Mouse (Mus musculus): ENCODE results near the gene Gstm7. TPM values are rescaled to one million over a fixed set of nuclear protein-coding genes. Genes with fewer than 3 reads are reported as not detected.

Gstm7 gene
- total RNA-seq, 1 experiment: 1.6 TPM

DNA sequence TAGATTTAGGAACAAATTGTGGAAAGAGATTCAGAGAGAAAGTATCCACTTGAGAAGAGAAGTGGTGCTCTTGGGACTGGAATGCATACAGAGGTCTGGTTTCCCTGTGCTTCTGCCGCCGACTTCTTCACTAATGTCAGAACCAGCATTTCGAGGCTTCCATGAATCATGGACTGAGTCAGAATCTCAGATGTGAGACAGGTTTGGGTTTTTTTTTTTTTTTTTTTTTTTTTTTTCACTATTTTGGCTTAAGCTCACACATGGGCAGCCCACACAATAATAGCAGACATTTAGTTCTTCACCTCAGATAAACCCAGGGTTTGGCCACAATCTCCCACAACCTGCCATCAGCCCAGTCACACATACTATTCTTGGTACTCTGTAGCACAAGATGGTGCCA, 3.7 kb upstream of the Gstm7 start:
- in situ Hi-C loops (cut with MboI; ENCODE audit: low sequenced_read_pairs in 2 of 2, unreplicated experiment in 2 of 2): no loop called here
- no peaks in the 10 kb centered on the region for H3K9me3 ChIP-seq (ENCODE audit: control insufficient read depth, insufficient read depth, low read depth, low read length)
- no peak overlapping the region for H3K27ac ChIP-seq (ENCODE audit: insufficient read depth, low read depth, low read length, poor library complexity, severe bottlenecking)
- H3K4me1 ChIP-seq (ENCODE audit: control insufficient read depth in 2 of 2, insufficient read depth in 2 of 2, low read length in 2 of 2, poor library complexity in 1 of 2): peaks cover 3 to 6% of the 10 kb centered on the region in 2 experiments; a peak in 2 of 4 replicates
- TF ChIP-seq MAFK (IDR thresholded peaks at IDR 0.05; ENCODE audit: insufficient read depth, low read depth, low read length): no peak
- TF ChIP-seq ZNF384 (IDR thresholded peaks at IDR 0.05; ENCODE audit: low read depth, low read length): no peak
- TF ChIP-seq ZC3H11A (IDR thresholded peaks at IDR 0.05; ENCODE audit: borderline replicate concordance, low read depth, low read length): no peak
- TF ChIP-seq HCFC1 (IDR thresholded peaks at IDR 0.05; ENCODE audit: borderline replicate concordance, insufficient read depth, low read length): no peak
- TF ChIP-seq CHD2 (IDR thresholded peaks at IDR 0.05; ENCODE audit: low read depth, low read length): no peak
- no peak overlapping the region for H3K9ac ChIP-seq (ENCODE audit: insufficient read depth, low read depth, low read length, poor library complexity, severe bottlenecking)
- H3K4me3 ChIP-seq (ENCODE audit: insufficient read depth in 1 of 2, low read depth in 1 of 2, low read length in 2 of 2, poor library complexity in 1 of 2, severe bottlenecking in 1 of 2): no peak overlapping the region
- H3K36me3 ChIP-seq (ENCODE audit: control insufficient read depth, insufficient read depth, low read length, poor library complexity, severe bottlenecking): no peaks in the 10 kb centered on the region
- no peak for DNase-seq (ENCODE audit: low read depth, low spot score)

- Histone ChIP-seq H3K36me3 (ENCODE audit: control insufficient read depth, insufficient read depth, low read length, poor library complexity, severe bottlenecking) (no peaks in the 10 kb centered on the region), H3K27ac (ENCODE audit: insufficient read depth, low read depth, low read length, poor library complexity, severe bottlenecking) (no peak overlapping the region), H3K4me1 (ENCODE audit: control insufficient read depth in 2 of 2, insufficient read depth in 2 of 2, low read length in 2 of 2, poor library complexity in 1 of 2) (peaks cover 3 to 4% of the 10 kb centered on the region in 2 experiments; a peak in 2 of 4 replicates), H3K9me3 (ENCODE audit: control insufficient read depth, insufficient read depth, low read depth, low read length) (no peaks in the 10 kb centered on the region), H3K4me3 (ENCODE audit: insufficient read depth in 1 of 2, low read depth in 1 of 2, low read length in 2 of 2, poor library complexity in 1 of 2, severe bottlenecking in 1 of 2) (no peak overlapping the region), H3K9ac (ENCODE audit: insufficient read depth, low read depth, low read length, poor library complexity, severe bottlenecking) (no peak overlapping the region)
- TF ChIP-seq MAFK (IDR thresholded peaks at IDR 0.05; ENCODE audit: insufficient read depth, low read depth, low read length): no peak
- TF ChIP-seq HCFC1 (IDR thresholded peaks at IDR 0.05; ENCODE audit: borderline replicate concordance, insufficient read depth, low read length): no peak
- TF ChIP-seq ZNF384 (IDR thresholded peaks at IDR 0.05; ENCODE audit: low read depth, low read length): no peak
- no peak for TF ChIP-seq ZC3H11A (IDR thresholded peaks at IDR 0.05; ENCODE audit: borderline replicate concordance, low read depth, low read length)
- TF ChIP-seq CHD2 (IDR thresholded peaks at IDR 0.05; ENCODE audit: low read depth, low read length): no peak
- DNase-seq (ENCODE audit: low read depth, low spot score): no peak
- in situ Hi-C loops (cut with MboI; ENCODE audit: low sequenced_read_pairs in 2 of 2, unreplicated experiment in 2 of 2): no loop called here
Observed at GRCm38 (mm10) chr3:107932128-107932527, 511 bp upstream of the Gstm7 start.

GRCm38 (mm10) chr3:107931134-107931533, 483 bp downstream of the Gstm7 start:
- no peak for DNase-seq (ENCODE audit: low read depth, low spot score)
- peak overlapping the region in 1 of 2 experiments; percentile 32; a peak in 3 of 4 replicates for H3K4me3 ChIP-seq (ENCODE audit: insufficient read depth in 1 of 2, low read depth in 1 of 2, low read length in 2 of 2, poor library complexity in 1 of 2, severe bottlenecking in 1 of 2)
- peaks cover 3 to 4% of the 10 kb centered on the region in 2 experiments; a peak in 2 of 4 replicates for H3K4me1 ChIP-seq (ENCODE audit: control insufficient read depth in 2 of 2, insufficient read depth in 2 of 2, low read length in 2 of 2, poor library complexity in 1 of 2)
- H3K27ac ChIP-seq (ENCODE audit: insufficient read depth, low read depth, low read length, poor library complexity, severe bottlenecking): no peak overlapping the region
- H3K36me3 ChIP-seq (ENCODE audit: control insufficient read depth, insufficient read depth, low read length, poor library complexity, severe bottlenecking): no peaks in the 10 kb centered on the region
- no peak for TF ChIP-seq ZNF384 (IDR thresholded peaks at IDR 0.05; ENCODE audit: low read depth, low read length)
- TF ChIP-seq CHD2 (IDR thresholded peaks at IDR 0.05; ENCODE audit: low read depth, low read length): no peak
- TF ChIP-seq MAFK (IDR thresholded peaks at IDR 0.05; ENCODE audit: insufficient read depth, low read depth, low read length): no peak
- TF ChIP-seq HCFC1 (IDR thresholded peaks at IDR 0.05; ENCODE audit: borderline replicate concordance, insufficient read depth, low read length): no peak
- no peak for TF ChIP-seq ZC3H11A (IDR thresholded peaks at IDR 0.05; ENCODE audit: borderline replicate concordance, low read depth, low read length)
- H3K9me3 ChIP-seq (ENCODE audit: control insufficient read depth, insufficient read depth, low read depth, low read length): no peaks in the 10 kb centered on the region
- no peak overlapping the region for H3K9ac ChIP-seq (ENCODE audit: insufficient read depth, low read depth, low read length, poor library complexity, severe bottlenecking)
- in situ Hi-C loops (cut with MboI; ENCODE audit: low sequenced_read_pairs in 2 of 2, unreplicated experiment in 2 of 2): no loop called here

DNA sequence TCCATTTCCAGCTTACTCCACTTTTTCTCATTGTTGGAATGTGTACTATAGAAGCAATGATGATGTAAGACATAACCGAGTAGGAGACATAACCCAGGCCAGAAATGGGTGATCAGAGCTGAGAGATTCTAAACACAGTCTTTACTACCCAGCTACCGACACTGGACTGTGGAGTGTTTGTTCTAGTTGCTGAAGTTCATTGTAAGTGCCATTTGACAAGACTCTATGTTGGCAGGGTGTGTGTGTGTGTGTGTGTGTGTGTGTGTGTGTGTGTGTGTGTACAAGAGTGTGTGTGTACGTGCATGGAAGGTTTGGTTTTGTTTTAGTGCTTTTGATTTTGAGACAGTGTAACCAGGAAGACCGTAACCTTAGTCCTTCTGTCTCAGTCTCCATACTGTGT, 1.9 kb downstream of the Gstm7 start:
- in situ Hi-C loops (cut with MboI; ENCODE audit: low sequenced_read_pairs in 2 of 2, unreplicated experiment in 2 of 2): no loop called here
- TF ChIP-seq ZC3H11A (IDR thresholded peaks at IDR 0.05; ENCODE audit: borderline replicate concordance, low read depth, low read length): no peak
- TF ChIP-seq ZNF384 (IDR thresholded peaks at IDR 0.05; ENCODE audit: low read depth, low read length): no peak
- TF ChIP-seq CHD2 (IDR thresholded peaks at IDR 0.05; ENCODE audit: low read depth, low read length): no peak
- TF ChIP-seq HCFC1 (IDR thresholded peaks at IDR 0.05; ENCODE audit: borderline replicate concordance, insufficient read depth, low read length): no peak
- no peak for TF ChIP-seq MAFK (IDR thresholded peaks at IDR 0.05; ENCODE audit: insufficient read depth, low read depth, low read length)

More for the DNA sequence above, 1.9 kb downstream of the Gstm7 start:
- no peak for DNase-seq (ENCODE audit: low read depth, low spot score)
- H3K4me3 ChIP-seq (ENCODE audit: insufficient read depth in 1 of 2, low read depth in 1 of 2, low read length in 2 of 2, poor library complexity in 1 of 2, severe bottlenecking in 1 of 2): no peak overlapping the region
- peaks cover 3 to 4% of the 10 kb centered on the region in 2 experiments; a peak in 2 of 4 replicates for H3K4me1 ChIP-seq (ENCODE audit: control insufficient read depth in 2 of 2, insufficient read depth in 2 of 2, low read length in 2 of 2, poor library complexity in 1 of 2)
- no peaks in the 10 kb centered on the region for H3K36me3 ChIP-seq (ENCODE audit: control insufficient read depth, insufficient read depth, low read length, poor library complexity, severe bottlenecking)
- H3K9ac ChIP-seq (ENCODE audit: insufficient read depth, low read depth, low read length, poor library complexity, severe bottlenecking): no peak overlapping the region
- H3K27ac ChIP-seq (ENCODE audit: insufficient read depth, low read depth, low read length, poor library complexity, severe bottlenecking): no peak overlapping the region
- no peaks in the 10 kb centered on the region for H3K9me3 ChIP-seq (ENCODE audit: control insufficient read depth, insufficient read depth, low read depth, low read length)
